Mouse (Mus musculus) MEL (cell line): Measurements from ENCODE around the gene Sema6b.

Experiments used
- CTCF ChIP-seq, 3 experiments: IDR thresholded peaks in 2 of 3; conservative IDR thresholded peaks in 1 of 3; 2 replicates each; pipeline ENCODE4 v1.5.1; 2011 to 2012; ENCODE audit warnings: low read length in 3 of 3, low read depth in 2 of 3, mild to moderate bottlenecking in 2 of 3, improper control_type of control experiment in 1 of 3, inconsistent platforms in 1 of 3, mixed read lengths in 1 of 3, moderate library complexity in 1 of 3; ENCODE audit not compliant: control insufficient read depth in 1 of 3, insufficient read depth in 1 of 3, poor library complexity in 1 of 3, severe bottlenecking in 1 of 3
- GABPA ChIP-seq: IDR thresholded peaks from 2 replicates; pipeline ENCODE4 v1.6.1; 2012; ENCODE audit warnings: low read depth, mild to moderate bottlenecking, inconsistent platforms, low read length, improper control_type of control experiment, moderate library complexity
- GATA1 ChIP-seq: IDR thresholded peaks from 2 replicates; pipeline ENCODE4 v1.6.1; 2011; ENCODE audit warnings: low read depth, low read length, improper control_type of control experiment
- MAZ ChIP-seq: IDR thresholded peaks from 2 replicates; pipeline ENCODE4 v1.6.1; 2012; ENCODE audit warnings: low read depth, mild to moderate bottlenecking, inconsistent platforms, low read length, improper control_type of control experiment
- MYB ChIP-seq: IDR thresholded peaks from 2 replicates; pipeline ENCODE4 v1.6.1; 2011; ENCODE audit warnings: mild to moderate bottlenecking, low read depth, low read length, improper control_type of control experiment
- MYC ChIP-seq: IDR thresholded peaks from 2 replicates; pipeline ENCODE4 v1.6.1; 2011; ENCODE audit warnings: low read depth, mild to moderate bottlenecking, low read length, improper control_type of control experiment, moderate library complexity
- NELFE ChIP-seq: IDR thresholded peaks from 2 replicates; pipeline ENCODE4 v1.6.1; 2011; ENCODE audit warnings: low read depth, low read length, improper control_type of control experiment
- NRF1 ChIP-seq: IDR thresholded peaks from 2 replicates; pipeline ENCODE4 v1.6.1; 2014; ENCODE audit warnings: low read depth, mild to moderate bottlenecking, inconsistent platforms, low read length, improper control_type of control experiment, moderate library complexity; ENCODE audit not compliant: poor library complexity, insufficient read depth, severe bottlenecking
- POLR2AphosphoS2 ChIP-seq: IDR thresholded peaks from 2 replicates; pipeline ENCODE4 v1.6.1; 2011; ENCODE audit warnings: low read length, improper control_type of control experiment
- POLR2AphosphoS5 ChIP-seq: IDR thresholded peaks from 2 replicates; pipeline ENCODE4 v1.6.1; 2012; ENCODE audit warnings: low read depth, borderline replicate concordance, mild to moderate bottlenecking, inconsistent platforms, low read length, moderate library complexity, mixed read lengths
- TAL1 ChIP-seq: IDR thresholded peaks from 2 replicates; pipeline ENCODE4 v1.6.1; 2012; ENCODE audit warnings: mild to moderate bottlenecking, inconsistent platforms, low read length, moderate library complexity, mixed read lengths
- TBP ChIP-seq: IDR thresholded peaks from 2 replicates; pipeline ENCODE4 v1.8.0; 2011; ENCODE audit warnings: low read depth, low read length, improper control_type of control experiment
- ZMIZ1 ChIP-seq: IDR thresholded peaks from 2 replicates; pipeline ENCODE4 v1.6.1; 2012; ENCODE audit warnings: low read depth, mild to moderate bottlenecking, inconsistent platforms, low read length, improper control_type of control experiment, moderate library complexity
- ZNF384 ChIP-seq: IDR thresholded peaks from 2 replicates; pipeline ENCODE4 v1.6.1; 2012; ENCODE audit warnings: low read depth, mild to moderate bottlenecking, inconsistent platforms, low read length, improper control_type of control experiment

- no peak for TF ChIP-seq ZNF384
- TF ChIP-seq CTCF (IDR thresholded peaks at IDR 0.05 in 2 of 3, conservative IDR thresholded peaks at IDR 0.05 in 1 of 3; ENCODE audit: control insufficient read depth in 1 of 3, insufficient read depth in 1 of 3, low read depth in 2 of 3, low read length in 3 of 3, poor library complexity in 1 of 3, severe bottlenecking in 1 of 3): no peak
- TF ChIP-seq POLR2AphosphoS5: no peak
- no peak for TF ChIP-seq MAZ
- no peak for TF ChIP-seq GATA1
- no peak for TF ChIP-seq GABPA
- TF ChIP-seq TAL1: no peak
- TF ChIP-seq NELFE: no peak
- no peak for TF ChIP-seq TBP
- no peak for TF ChIP-seq NRF1
- TF ChIP-seq ZMIZ1: no peak
- no peak for TF ChIP-seq MYB
- TF ChIP-seq POLR2AphosphoS2: no peak
- TF ChIP-seq MYC: no peak
Observed at GRCm38 (mm10) chr17:56139355-56139754, 788 bp downstream of the Sema6b start.
